Mouse (Mus musculus) MEL (cell line): ENCODE results near the gene Ociad1. TPM values are rescaled to one million over a fixed set of nuclear protein-coding genes. Genes with fewer than 3 reads are reported as not detected.

Experiments used
- DNase-seq: peaks from one replicate; pipeline ENCODE4 v3.0.0; 2011; ENCODE audit warnings: low read depth, low spot score
- H3K27ac ChIP-seq: 2 replicates; pipeline ENCODE4 v1.5.1; 2012; ENCODE audit warnings: low read depth, mild to moderate bottlenecking, control low read depth, low read length, moderate library complexity; ENCODE audit not compliant: control insufficient read depth
- H3K27me3 ChIP-seq, 2 experiments: fragments of 150-350 bp in 1 of 2; sonication (generic) in 1 of 2; 2 replicates each; pipeline ENCODE4 v1.6.1; 2012; ENCODE audit warnings: low read length in 2 of 2, mild to moderate bottlenecking in 2 of 2, improper control_type of control experiment in 1 of 2, moderate library complexity in 1 of 2; ENCODE audit not compliant: insufficient read depth in 2 of 2, control insufficient read depth in 1 of 2
- H3K36me3 ChIP-seq, 2 experiments: 2 replicates each; pipeline ENCODE4 v1.6.1; 2012 to 2014; ENCODE audit warnings: low read length in 2 of 2, improper control_type of control experiment in 1 of 2, inconsistent platforms in 1 of 2, mild to moderate bottlenecking in 1 of 2; ENCODE audit not compliant: insufficient read depth in 2 of 2, control insufficient read depth in 1 of 2
- H3K4me1 ChIP-seq, 2 experiments: fragments of 150-350 bp in 1 of 2; sonication (generic) in 1 of 2; 2 replicates each; pipeline ENCODE4 v1.6.1; 2012; ENCODE audit warnings: low read length in 2 of 2, improper control_type of control experiment in 1 of 2, mild to moderate bottlenecking in 1 of 2; ENCODE audit not compliant: insufficient read depth in 2 of 2, control insufficient read depth in 1 of 2
- H3K4me3 ChIP-seq, 2 experiments: fragments of 150-350 bp in 1 of 2; sonication (generic) in 1 of 2; 2 replicates each; pipeline ENCODE4 v1.5.1; 2012; ENCODE audit warnings: low read depth in 2 of 2, low read length in 2 of 2, mild to moderate bottlenecking in 2 of 2, moderate library complexity in 2 of 2, control low read depth in 1 of 2, improper control_type of control experiment in 1 of 2; ENCODE audit not compliant: control insufficient read depth in 1 of 2, insufficient read depth in 1 of 2
- H3K79me2 ChIP-seq: 2 replicates; pipeline ENCODE4 v1.6.1; 2012; ENCODE audit warnings: mild to moderate bottlenecking, low read length, moderate library complexity; ENCODE audit not compliant: control insufficient read depth, poor library complexity, insufficient read depth
- H3K9ac ChIP-seq: 2 replicates; pipeline ENCODE4 v1.6.1; 2012; ENCODE audit warnings: low read depth, mild to moderate bottlenecking, control low read depth, low read length, moderate library complexity; ENCODE audit not compliant: control insufficient read depth, poor library complexity, severe bottlenecking
- H3K9me3 ChIP-seq: fragments of 150-350 bp; sonication (generic); replicated peaks from 2 replicates; pipeline ENCODE4 v1.6.1; 2012; ENCODE audit warnings: mild to moderate bottlenecking, low read length, improper control_type of control experiment, moderate library complexity; ENCODE audit not compliant: insufficient read depth
- CHD1 ChIP-seq: IDR thresholded peaks from 2 replicates; pipeline ENCODE4 v1.6.1; 2012; ENCODE audit warnings: low read depth, mild to moderate bottlenecking, inconsistent platforms, low read length, improper control_type of control experiment
- CHD2 ChIP-seq: IDR thresholded peaks from 2 replicates; pipeline ENCODE4 v1.6.1; 2011; ENCODE audit warnings: low read length, improper control_type of control experiment
- CTCF ChIP-seq, 3 experiments: IDR thresholded peaks in 2 of 3; conservative IDR thresholded peaks in 1 of 3; 2 replicates each; pipeline ENCODE4 v1.5.1; 2011 to 2012; ENCODE audit warnings: low read length in 3 of 3, low read depth in 2 of 3, mild to moderate bottlenecking in 2 of 3, improper control_type of control experiment in 1 of 3, inconsistent platforms in 1 of 3, mixed read lengths in 1 of 3, moderate library complexity in 1 of 3; ENCODE audit not compliant: control insufficient read depth in 1 of 3, insufficient read depth in 1 of 3, poor library complexity in 1 of 3, severe bottlenecking in 1 of 3
- E2F4 ChIP-seq: IDR thresholded peaks from 2 replicates; pipeline ENCODE4 v1.6.1; 2011; ENCODE audit warnings: low read depth, low read length, improper control_type of control experiment, borderline replicate concordance
- ETS1 ChIP-seq: IDR thresholded peaks from 2 replicates; pipeline ENCODE4 v1.6.1; 2012; ENCODE audit warnings: low read depth, mild to moderate bottlenecking, inconsistent platforms, low read length, improper control_type of control experiment, moderate library complexity
- GATA1 ChIP-seq: IDR thresholded peaks from 2 replicates; pipeline ENCODE4 v1.6.1; 2011; ENCODE audit warnings: low read depth, low read length, improper control_type of control experiment
- HCFC1 ChIP-seq: IDR thresholded peaks from 2 replicates; pipeline ENCODE4 v1.6.1; 2012; ENCODE audit warnings: low read depth, mild to moderate bottlenecking, inconsistent platforms, low read length, improper control_type of control experiment, moderate library complexity
- JUND ChIP-seq: IDR thresholded peaks from 2 replicates; pipeline ENCODE4 v1.6.1; 2011; ENCODE audit warnings: low read depth, mild to moderate bottlenecking, improper control_type of control experiment, low read length
- KAT2A ChIP-seq: conservative IDR thresholded peaks from 2 replicates; pipeline ENCODE4 v1.6.1; 2012; ENCODE audit warnings: low read depth, low read length, improper control_type of control experiment, inconsistent platforms
- MAFK ChIP-seq: IDR thresholded peaks from 2 replicates; pipeline ENCODE4 v1.6.1; 2011; ENCODE audit warnings: low read depth, mild to moderate bottlenecking, low read length, improper control_type of control experiment, borderline replicate concordance
- MAX ChIP-seq: IDR thresholded peaks from 2 replicates; pipeline ENCODE4 v1.6.1; 2011; ENCODE audit warnings: low read length, improper control_type of control experiment
- MAZ ChIP-seq: IDR thresholded peaks from 2 replicates; pipeline ENCODE4 v1.6.1; 2012; ENCODE audit warnings: low read depth, mild to moderate bottlenecking, inconsistent platforms, low read length, improper control_type of control experiment
- MEF2A ChIP-seq: IDR thresholded peaks from 2 replicates; pipeline ENCODE4 v1.6.1; 2014; ENCODE audit warnings: low read depth, mild to moderate bottlenecking, inconsistent platforms, low read length, improper control_type of control experiment; ENCODE audit not compliant: poor library complexity, insufficient replicate concordance, severe bottlenecking; ENCODE audit errors: extremely low read depth
- MXI1 ChIP-seq: IDR thresholded peaks from 2 replicates; pipeline ENCODE4 v1.6.1; 2011; ENCODE audit warnings: mild to moderate bottlenecking, low read depth, low read length, improper control_type of control experiment
- MYC ChIP-seq: IDR thresholded peaks from 2 replicates; pipeline ENCODE4 v1.6.1; 2011; ENCODE audit warnings: low read depth, mild to moderate bottlenecking, low read length, improper control_type of control experiment, moderate library complexity
- NELFE ChIP-seq: IDR thresholded peaks from 2 replicates; pipeline ENCODE4 v1.6.1; 2011; ENCODE audit warnings: low read depth, low read length, improper control_type of control experiment
- NRF1 ChIP-seq: IDR thresholded peaks from 2 replicates; pipeline ENCODE4 v1.6.1; 2014; ENCODE audit warnings: low read depth, mild to moderate bottlenecking, inconsistent platforms, low read length, improper control_type of control experiment, moderate library complexity; ENCODE audit not compliant: poor library complexity, insufficient read depth, severe bottlenecking
- POLR2A ChIP-seq, 2 experiments: IDR thresholded peaks; 2 replicates each; pipeline ENCODE4 v1.6.1; 2011 to 2012; ENCODE audit warnings: low read length in 2 of 2, mild to moderate bottlenecking in 2 of 2, control low read depth in 1 of 2, improper control_type of control experiment in 1 of 2, low read depth in 1 of 2, moderate library complexity in 1 of 2; ENCODE audit not compliant: control insufficient read depth in 1 of 2, insufficient read depth in 1 of 2, poor library complexity in 1 of 2
- POLR2AphosphoS5 ChIP-seq: IDR thresholded peaks from 2 replicates; pipeline ENCODE4 v1.6.1; 2012; ENCODE audit warnings: low read depth, borderline replicate concordance, mild to moderate bottlenecking, inconsistent platforms, low read length, moderate library complexity, mixed read lengths
- RAD21 ChIP-seq: IDR thresholded peaks from 2 replicates; pipeline ENCODE4 v1.6.1; 2011; ENCODE audit warnings: mild to moderate bottlenecking, low read depth, low read length, improper control_type of control experiment
- TAL1 ChIP-seq: IDR thresholded peaks from 2 replicates; pipeline ENCODE4 v1.6.1; 2012; ENCODE audit warnings: mild to moderate bottlenecking, inconsistent platforms, low read length, moderate library complexity, mixed read lengths
- TBP ChIP-seq: IDR thresholded peaks from 2 replicates; pipeline ENCODE4 v1.8.0; 2011; ENCODE audit warnings: low read depth, low read length, improper control_type of control experiment
- USF1 ChIP-seq: IDR thresholded peaks from 2 replicates; pipeline ENCODE4 v1.6.1; 2014; ENCODE audit warnings: low read depth, mild to moderate bottlenecking, inconsistent platforms, low read length, improper control_type of control experiment, moderate library complexity
- ZMIZ1 ChIP-seq: IDR thresholded peaks from 2 replicates; pipeline ENCODE4 v1.6.1; 2012; ENCODE audit warnings: low read depth, mild to moderate bottlenecking, inconsistent platforms, low read length, improper control_type of control experiment, moderate library complexity
- ZNF384 ChIP-seq: IDR thresholded peaks from 2 replicates; pipeline ENCODE4 v1.6.1; 2012; ENCODE audit warnings: low read depth, mild to moderate bottlenecking, inconsistent platforms, low read length, improper control_type of control experiment
- polyA plus RNA-seq, 2 experiments: library from polyadenylated mRNA; stranded (reverse) in 1 of 2; unstranded in 1 of 2; fragments of >175 nt in 1 of 2; fragments of >200 nt in 1 of 2; gene quantifications; 2 replicates each; pipeline versions ENCODE4 v1.2.1 to v1.2.4; 2012; ENCODE audit warnings: low replicate concordance in 2 of 2, low read depth in 1 of 2; ENCODE audit not compliant: insufficient read length in 2 of 2, insufficient read depth in 1 of 2, missing spikeins in 1 of 2
- total RNA-seq: library from RNA; depleted of rRNA; stranded (reverse); fragments of 300-350 nt; gene quantifications from 2 replicates; pipeline ENCODE4 v1.2.3, GENCODE M21; 2012

Gene Ociad1
- total and polyA plus RNA-seq, 3 experiments = 110 to 221 TPM; not detected in 1

GRCm38 (mm10) chr5:73244403-73244802, 48.2 kb upstream of the Ociad1 start:
- no peak overlapping the region for H3K9ac ChIP-seq
- H3K27ac ChIP-seq = no peak overlapping the region
- H3K36me3 ChIP-seq = peaks cover 0 to 10% of the 10 kb centered on the region in 2 experiments; a peak in 3 of 4 replicates
- no peaks in the 10 kb centered on the region for H3K27me3 ChIP-seq
- TF ChIP-seq ZNF384 = no peak
- no peak for TF ChIP-seq TBP
- TF ChIP-seq MXI1 = no peak
- no peak for TF ChIP-seq HCFC1
- no peak for TF ChIP-seq NRF1
- no peak for TF ChIP-seq E2F4
- no peak for TF ChIP-seq POLR2AphosphoS5
- TF ChIP-seq ZMIZ1 = no peak
- TF ChIP-seq MAX = no peak
- no peak for TF ChIP-seq MEF2A
- TF ChIP-seq TAL1 = no peak
- no peak for TF ChIP-seq CHD1
- no peak for TF ChIP-seq CHD2
- TF ChIP-seq KAT2A = no peak
- TF ChIP-seq MAFK = no peak
- H3K4me3 ChIP-seq = no peak overlapping the region
- peaks cover 37% of the 10 kb centered on the region for H3K79me2 ChIP-seq
- H3K9me3 ChIP-seq = no peaks in the 10 kb centered on the region
- no peak for DNase-seq
- peaks cover 17 to 26% of the 10 kb centered on the region in 2 experiments for H3K4me1 ChIP-seq

GRCm38 (mm10) chr5:73246414-73246813, 46.2 kb upstream of the Ociad1 start:
- Histone ChIP-seq H3K4me1 (peaks cover 18 to 23% of the 10 kb centered on the region in 2 experiments), H3K79me2 (peaks cover 49% of the 10 kb centered on the region), H3K27ac (no peak overlapping the region), H3K4me3 (no peak overlapping the region), H3K9ac (no peak overlapping the region), H3K36me3 (peaks cover 0 to 17% of the 10 kb centered on the region in 2 experiments; a peak in 3 of 4 replicates), H3K27me3 (no peaks in the 10 kb centered on the region), H3K9me3 (no peaks in the 10 kb centered on the region)
- DNase-seq = no peak
- TF ChIP-seq NELFE = no peak
- no peak for TF ChIP-seq POLR2A (IDR thresholded peaks at IDR 0.05; ENCODE audit: control insufficient read depth in 1 of 2, insufficient read depth in 1 of 2, low read depth in 1 of 2, low read length in 2 of 2, poor library complexity in 1 of 2)
- no peak for TF ChIP-seq CHD2
- TF ChIP-seq USF1 = no peak
- no peak for TF ChIP-seq GATA1
- no peak for TF ChIP-seq MYC
- TF ChIP-seq MEF2A = no peak
- TF ChIP-seq RAD21 = no peak
- TF ChIP-seq MAZ = no peak
- no peak for TF ChIP-seq JUND
- no peak for TF ChIP-seq POLR2AphosphoS5
- no peak for TF ChIP-seq HCFC1
- TF ChIP-seq CTCF (IDR thresholded peaks at IDR 0.05 in 2 of 3, conservative IDR thresholded peaks at IDR 0.05 in 1 of 3; ENCODE audit: control insufficient read depth in 1 of 3, insufficient read depth in 1 of 3, low read depth in 2 of 3, low read length in 3 of 3, poor library complexity in 1 of 3, severe bottlenecking in 1 of 3) = no peak
- TF ChIP-seq ETS1 = no peak
- TF ChIP-seq TBP = no peak
